Mouse (Mus musculus): ENCODE data around the gene Gm7534. TPM values are rescaled to one million over a fixed set of nuclear protein-coding genes. Genes with fewer than 3 reads are reported as not detected.

Gm7534 gene
- polyA plus RNA-seq, 1 experiment from 2014 or later, result 0.07 TPM

DNA sequence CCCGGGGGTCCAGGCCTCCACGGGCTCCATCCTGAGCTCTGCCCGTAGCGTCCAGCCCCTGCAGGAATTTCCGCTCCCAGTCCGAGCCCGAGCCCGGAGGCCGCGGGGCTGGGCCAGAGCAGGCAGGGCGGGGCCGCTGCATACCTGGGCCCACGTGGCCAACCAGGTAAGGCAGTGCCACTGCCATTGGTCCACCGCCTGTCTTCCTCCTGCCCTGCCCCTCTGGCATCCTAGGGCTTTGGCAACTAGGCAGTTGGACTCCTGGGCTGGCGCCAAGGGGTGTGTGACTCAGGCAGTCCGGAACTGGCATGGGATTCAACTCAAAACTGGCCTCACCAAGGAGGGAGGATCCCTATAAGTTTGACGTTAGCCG lies 35.5 kb upstream of the Gm7534 start, which contains the start of gene Cnksr1:
TSS of gene Cnksr1 (minus strand) at position 121 of the 373 bp plus-strand sequence.
- 4% methylated on average over 18 of the region's 18 CpGs for WGBS
- peaks cover 7% of the 10 kb centered on the region for H3K36me3 ChIP-seq (replicated peaks)
- DNase-seq (ENCODE audit: low spot score), result peak; percentile 63
- peaks cover 36% of the 10 kb centered on the region for H3K27me3 ChIP-seq (replicated peaks; ENCODE audit: low read depth, poor library complexity, severe bottlenecking)
- peaks cover 14% of the 10 kb centered on the region for H3K4me1 ChIP-seq
- H3K4me3 ChIP-seq, result peak within 1 kb of the TSS; percentile 49
- no peak within 1 kb of the TSS for H3K27ac ChIP-seq (replicated peaks)
- H3K9me3 ChIP-seq, result no peaks in the 10 kb centered on the region

DNA sequence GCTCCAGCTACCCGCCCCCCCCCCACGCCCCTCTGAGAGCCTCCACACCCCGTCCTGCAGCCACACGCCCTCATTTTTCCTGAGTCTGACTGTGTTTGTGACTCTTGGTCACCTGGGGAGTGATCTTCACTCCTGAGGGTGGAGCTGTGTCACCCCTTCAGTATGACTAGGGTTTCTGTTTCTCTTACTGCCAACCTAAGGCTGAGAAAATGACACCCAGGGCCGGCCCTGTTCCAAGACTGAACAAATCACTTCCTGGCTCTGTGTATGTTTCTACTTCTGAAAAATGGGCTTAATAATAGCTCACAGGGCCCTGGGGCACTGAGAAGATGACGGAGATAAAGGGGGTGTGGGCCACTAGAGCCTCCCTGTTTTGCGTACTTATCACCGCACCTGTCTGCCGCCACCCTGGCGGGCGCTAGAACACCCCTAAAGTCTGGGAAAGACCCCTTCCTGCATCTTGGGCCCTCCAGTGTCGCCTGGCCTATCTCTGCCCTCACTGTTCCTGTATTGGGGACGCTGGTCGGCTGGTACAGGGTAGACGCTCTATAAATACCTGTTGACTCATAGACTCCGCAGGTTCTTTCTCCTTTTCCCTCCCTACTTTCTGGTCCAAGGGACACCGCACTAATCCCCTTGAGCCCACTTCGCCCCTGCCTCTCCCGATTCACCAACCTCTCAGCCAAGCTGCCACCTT lies 34.9 kb upstream of the Gm7534 start:
- WGBS, result 20% methylated on average over 19 of the region's 19 CpGs

DNA sequence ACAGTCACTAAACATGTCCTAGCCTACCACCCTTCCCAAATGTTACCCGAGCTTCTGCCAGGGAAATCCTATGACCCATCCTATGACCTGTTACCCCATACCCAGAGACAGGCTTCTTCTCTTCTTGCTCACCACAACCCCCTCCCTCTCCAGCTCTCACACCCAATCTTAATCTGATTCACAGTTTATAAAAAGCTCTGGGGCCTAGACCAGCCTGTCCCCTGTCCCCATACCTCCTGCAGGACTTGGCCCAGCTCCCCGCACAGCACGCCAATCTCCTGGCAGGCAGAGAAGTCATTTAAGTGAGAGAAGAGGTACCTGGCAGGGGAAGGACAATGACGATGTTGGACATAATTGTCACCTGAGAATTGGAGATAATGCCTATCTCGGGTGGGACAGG lies 32.1 kb upstream of the Gm7534 start:
- H3K4me1 ChIP-seq, result peaks cover 22% of the 10 kb centered on the region
- no peak overlapping the region for H3K4me3 ChIP-seq
- peaks cover 36% of the 10 kb centered on the region for H3K27me3 ChIP-seq (replicated peaks; ENCODE audit: low read depth, poor library complexity, severe bottlenecking)
- H3K9me3 ChIP-seq, result no peaks in the 10 kb centered on the region
- no peak overlapping the region for H3K27ac ChIP-seq (replicated peaks)
- H3K36me3 ChIP-seq (replicated peaks), result no peaks in the 10 kb centered on the region
- no peak for DNase-seq (ENCODE audit: low spot score)
- 82% methylated on average over 5 of the region's 5 CpGs for WGBS

More for the DNA sequence above, 34.9 kb upstream of the Gm7534 start:
- DNase-seq (ENCODE audit: low spot score), result no peak
- peaks cover 14% of the 10 kb centered on the region for H3K4me1 ChIP-seq
- peaks cover 36% of the 10 kb centered on the region for H3K27me3 ChIP-seq (replicated peaks; ENCODE audit: low read depth, poor library complexity, severe bottlenecking)
- 0 out of 2 replicates have a peak, but pooled peaks cover 2% of the 10 kb centered on the region for H3K36me3 ChIP-seq (replicated peaks)
- H3K9me3 ChIP-seq, result no peaks in the 10 kb centered on the region
- peak overlapping the region; percentile 49 for H3K4me3 ChIP-seq
- no peak overlapping the region for H3K27ac ChIP-seq (replicated peaks)

DNA sequence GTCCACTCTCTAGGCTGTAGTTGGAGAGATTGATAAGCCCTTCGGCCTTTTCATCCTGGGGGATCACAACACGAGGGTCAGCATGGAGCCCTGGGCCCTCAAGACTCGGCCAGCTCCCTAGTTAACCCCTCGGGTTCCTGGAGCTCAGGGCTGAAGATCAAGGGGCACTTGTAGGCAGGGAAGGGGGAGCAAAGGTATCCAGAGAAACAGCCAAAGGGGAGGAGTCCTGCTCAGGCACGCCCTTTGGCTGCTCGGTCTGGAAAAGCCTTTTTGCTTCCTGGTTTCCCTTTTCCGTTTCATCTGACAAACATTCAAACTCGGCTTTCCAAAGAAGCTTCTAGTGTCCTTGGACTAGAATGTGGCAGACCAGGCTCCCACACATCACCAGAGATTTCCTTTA lies 27.6 kb upstream of the Gm7534 start:
- 43% methylated on average over 8 of the region's 8 CpGs for WGBS
- H3K27ac ChIP-seq (replicated peaks), result no peak overlapping the region
- peaks cover 21% of the 10 kb centered on the region for H3K4me1 ChIP-seq
- H3K9me3 ChIP-seq, result no peaks in the 10 kb centered on the region
- H3K27me3 ChIP-seq (replicated peaks; ENCODE audit: low read depth, poor library complexity, severe bottlenecking), result 0 out of 2 replicates have a peak, but pooled peaks cover 2% of the 10 kb centered on the region
- H3K4me3 ChIP-seq, result no peak overlapping the region
- DNase-seq (ENCODE audit: low spot score), result no peak
- no peaks in the 10 kb centered on the region for H3K36me3 ChIP-seq (replicated peaks)

DNA sequence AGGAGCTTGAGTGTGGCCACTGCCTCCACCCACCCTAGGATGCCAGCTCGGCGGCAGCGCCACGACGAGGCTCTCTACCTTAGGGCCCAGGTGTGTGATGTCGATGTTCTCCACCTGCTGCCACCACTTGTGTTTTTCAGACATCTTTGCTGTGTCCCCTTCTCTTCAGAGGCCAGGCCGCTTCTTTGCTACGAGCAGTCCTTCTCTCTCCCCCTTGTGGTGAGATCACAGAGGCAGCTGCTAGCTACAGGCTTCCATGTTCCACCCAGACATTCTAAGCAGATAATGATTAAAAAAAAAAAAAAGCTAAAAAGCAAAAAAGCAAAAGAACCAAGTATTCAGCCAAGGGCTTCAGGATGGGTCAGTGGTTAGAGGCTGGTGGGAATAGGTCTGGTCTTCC lies 24.4 kb upstream of the Gm7534 start, which contains the start of gene Catsper4:
TSS of gene Catsper4 (minus strand) at position 190 of the 400 bp plus-strand sequence.
- no peaks in the 10 kb centered on the region for H3K36me3 ChIP-seq (replicated peaks)
- peaks cover 23% of the 10 kb centered on the region for H3K4me1 ChIP-seq
- WGBS, result 70% methylated on average over 8 of the region's 8 CpGs
- no peaks in the 10 kb centered on the region for H3K9me3 ChIP-seq
- no peaks in the 10 kb centered on the region for H3K27me3 ChIP-seq (replicated peaks; ENCODE audit: low read depth, poor library complexity, severe bottlenecking)
- no peak for DNase-seq (ENCODE audit: low spot score)
- H3K27ac ChIP-seq (replicated peaks), result no peak within 1 kb of the TSS
- no peak within 1 kb of the TSS for H3K4me3 ChIP-seq

DNA sequence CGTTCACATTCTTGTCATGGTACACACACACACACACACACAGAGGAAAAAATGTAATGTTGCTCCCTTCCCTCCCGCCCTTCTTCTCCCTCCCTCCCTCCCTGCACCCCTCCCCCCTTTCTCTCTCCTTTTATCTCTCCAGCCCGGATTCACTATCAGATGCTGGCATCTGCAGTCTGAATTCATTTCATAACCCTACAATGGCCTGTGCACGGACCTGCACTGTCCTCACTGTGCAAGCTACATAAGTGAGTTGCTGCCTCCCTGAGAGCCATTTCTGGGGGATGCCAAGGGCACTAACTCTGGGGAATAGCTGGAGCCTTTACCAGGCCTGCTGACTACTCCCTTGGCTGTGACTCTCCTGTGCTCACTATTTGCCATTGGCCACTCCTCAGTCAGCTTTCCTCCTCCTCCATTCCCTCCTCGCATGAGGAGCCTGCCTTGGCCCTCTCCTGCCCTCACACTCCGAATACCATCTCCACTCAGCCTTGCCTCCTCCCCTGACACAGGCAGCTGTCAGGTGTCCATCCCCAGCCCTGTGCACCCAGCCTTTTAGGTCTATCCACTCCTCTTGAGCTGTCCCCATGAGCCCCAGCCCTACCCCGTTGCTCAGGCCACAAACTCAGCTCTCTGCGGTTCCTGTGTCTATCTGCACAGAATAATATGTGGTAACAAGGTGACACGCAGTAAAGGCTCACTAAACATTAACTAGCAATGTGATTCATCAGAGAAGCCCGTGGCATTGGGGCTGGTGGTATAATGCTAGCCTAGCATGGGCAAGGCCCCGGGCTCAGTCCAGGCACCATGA lies 20.2 kb upstream of the Gm7534 start:
- H3K4me3 ChIP-seq, result no peak overlapping the region
- H3K27ac ChIP-seq (replicated peaks), result no peak overlapping the region
- no peaks in the 10 kb centered on the region for H3K9me3 ChIP-seq
- peaks cover 6% of the 10 kb centered on the region for H3K4me1 ChIP-seq
- H3K36me3 ChIP-seq (replicated peaks), result no peaks in the 10 kb centered on the region
- no peak for DNase-seq (ENCODE audit: low spot score)
- H3K27me3 ChIP-seq (replicated peaks; ENCODE audit: low read depth, poor library complexity, severe bottlenecking), result no peaks in the 10 kb centered on the region
- 71% methylated on average over 11 of the region's 11 CpGs for WGBS

DNA sequence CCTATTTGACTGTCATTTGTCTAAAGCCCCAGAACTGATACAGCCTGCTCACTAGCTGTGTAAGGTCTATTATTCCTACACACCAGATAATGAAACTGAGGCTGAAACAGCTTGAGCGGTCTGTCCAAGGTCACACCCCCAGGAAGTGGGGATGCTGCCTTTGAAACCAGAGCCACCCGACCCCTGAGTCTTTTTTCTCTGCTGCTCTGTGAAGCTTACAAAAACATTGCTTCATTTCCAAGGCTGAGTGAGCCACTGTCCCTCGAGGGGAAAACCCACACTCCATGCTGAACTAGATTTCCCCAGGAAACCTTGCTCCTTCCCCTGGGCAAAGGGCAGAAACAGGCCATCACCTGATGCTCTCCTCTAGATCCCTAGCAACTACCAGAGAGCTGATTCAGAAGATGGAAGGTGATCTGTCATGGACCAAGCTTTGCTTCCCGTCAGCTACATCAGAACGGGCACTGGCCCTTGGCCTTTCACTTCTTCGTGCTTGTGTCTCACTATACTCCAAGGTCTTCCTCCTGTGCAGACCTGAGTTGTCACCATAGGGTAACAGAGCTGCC lies 3.8 kb upstream of the Gm7534 start:
- Histone ChIP-seq H3K4me1 (peaks cover 15% of the 10 kb centered on the region), H3K4me3 (no peak overlapping the region), H3K9me3 (no peaks in the 10 kb centered on the region), H3K36me3 (replicated peaks) (no peaks in the 10 kb centered on the region), H3K27ac (replicated peaks) (no peak overlapping the region), H3K27me3 (replicated peaks; ENCODE audit: low read depth, poor library complexity, severe bottlenecking) (0 out of 2 replicates have a peak, but pooled peaks cover 5% of the 10 kb centered on the region)
- WGBS, result 50% methylated on average over 6 of the region's 6 CpGs
- no peak for DNase-seq (ENCODE audit: low spot score)

DNA sequence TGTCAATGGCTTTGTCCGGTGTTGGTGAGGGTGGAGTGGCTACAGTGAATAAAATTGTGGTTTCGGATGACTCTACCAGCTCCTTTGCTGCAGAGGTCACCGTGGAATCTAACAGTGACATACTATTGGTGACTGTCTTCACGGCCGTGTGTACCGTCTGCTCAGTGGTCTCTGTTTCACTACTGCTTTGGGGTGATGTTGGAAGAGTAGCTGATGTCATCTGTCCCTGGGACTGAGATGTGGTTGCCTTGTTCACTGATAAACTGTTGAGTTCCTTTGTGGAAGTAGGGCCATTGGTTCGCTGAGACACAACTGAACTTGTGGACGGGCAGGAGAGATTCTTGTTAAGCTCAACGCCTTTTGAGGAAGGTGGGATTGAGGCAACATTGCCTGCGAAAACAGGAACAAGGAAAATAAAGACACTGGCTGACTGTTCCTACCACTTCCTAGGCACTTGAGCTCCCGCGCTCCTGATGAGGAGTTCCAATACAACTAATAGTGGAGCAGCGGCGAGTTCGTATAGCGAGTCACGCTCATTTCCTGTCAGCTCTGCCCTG lies 614 bp upstream of the Gm7534 start:
- 76% methylated on average over 17 of the region's 17 CpGs for WGBS
- DNase-seq (ENCODE audit: low spot score), result no peak

DNA sequence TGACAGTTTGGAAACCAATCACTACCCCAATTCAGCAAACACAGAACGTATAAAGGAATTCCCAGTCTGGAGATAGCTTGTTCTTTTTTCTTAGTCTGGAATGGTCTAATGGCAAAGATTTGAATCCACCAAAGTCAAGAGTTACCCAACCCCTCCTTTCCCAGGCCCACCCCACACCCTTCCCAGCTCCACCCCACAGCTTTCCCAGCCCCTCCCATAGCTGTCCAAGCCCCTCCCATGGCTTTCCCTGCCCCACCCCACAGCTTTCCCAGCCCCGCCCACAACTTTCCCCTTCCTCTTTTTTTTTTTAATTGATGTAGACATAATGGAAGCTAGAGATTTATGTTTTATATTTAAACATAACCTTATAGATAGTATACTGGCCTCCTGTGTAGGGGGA lies 3.4 kb downstream of the Gm7534 start:
- no peak overlapping the region for H3K4me3 ChIP-seq
- no peaks in the 10 kb centered on the region for H3K9me3 ChIP-seq
- no peaks in the 10 kb centered on the region for H3K27me3 ChIP-seq (replicated peaks; ENCODE audit: low read depth, poor library complexity, severe bottlenecking)
- DNase-seq (ENCODE audit: low spot score), result no peak
- H3K4me1 ChIP-seq, result 0 out of 2 replicates have a peak, but pooled peaks cover 3% of the 10 kb centered on the region
- no peak overlapping the region for H3K27ac ChIP-seq (replicated peaks)
- no peaks in the 10 kb centered on the region for H3K36me3 ChIP-seq (replicated peaks)
- WGBS, result 77% methylated on average over 2 of the region's 2 CpGs

More for the DNA sequence above, 614 bp upstream of the Gm7534 start:
- H3K9me3 ChIP-seq, result no peaks in the 10 kb centered on the region
- no peak overlapping the region for H3K27ac ChIP-seq (replicated peaks)
- H3K36me3 ChIP-seq (replicated peaks), result no peaks in the 10 kb centered on the region
- no peak overlapping the region for H3K4me3 ChIP-seq
- H3K4me1 ChIP-seq, result peaks cover 11% of the 10 kb centered on the region
- no peaks in the 10 kb centered on the region for H3K27me3 ChIP-seq (replicated peaks; ENCODE audit: low read depth, poor library complexity, severe bottlenecking)

DNA sequence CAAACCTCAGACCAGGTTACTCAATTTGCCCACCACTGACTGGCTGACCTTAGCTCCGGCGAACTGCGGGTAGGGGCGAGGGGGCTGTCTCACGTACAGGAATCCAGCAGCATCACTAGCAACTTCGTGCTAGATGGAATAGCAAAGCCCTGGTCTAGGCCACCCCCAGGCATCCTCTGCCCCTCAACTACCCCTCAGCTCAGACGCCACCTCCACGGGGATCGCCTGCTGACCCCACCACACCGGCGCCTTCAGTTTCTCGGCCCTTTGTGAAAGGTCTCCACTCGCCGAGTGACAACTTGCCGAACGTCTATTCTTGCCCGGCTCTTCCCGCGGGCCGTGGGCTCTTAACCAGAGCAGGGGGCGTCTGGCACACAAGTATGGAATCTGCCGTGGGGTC lies 16.5 kb downstream of the Gm7534 start:
- Histone ChIP-seq H3K9me3 (no peaks in the 10 kb centered on the region), H3K4me3 (peak overlapping the region; percentile 81), H3K4me1 (peaks cover 10% of the 10 kb centered on the region), H3K27me3 (replicated peaks; ENCODE audit: low read depth, poor library complexity, severe bottlenecking) (no peaks in the 10 kb centered on the region), H3K36me3 (replicated peaks) (peaks cover 16% of the 10 kb centered on the region), H3K27ac (replicated peaks) (peak overlapping the region; percentile 92)
- no peak for DNase-seq (ENCODE audit: low spot score)
- WGBS, result under 1% methylated on average over 22 of the region's 22 CpGs

DNA sequence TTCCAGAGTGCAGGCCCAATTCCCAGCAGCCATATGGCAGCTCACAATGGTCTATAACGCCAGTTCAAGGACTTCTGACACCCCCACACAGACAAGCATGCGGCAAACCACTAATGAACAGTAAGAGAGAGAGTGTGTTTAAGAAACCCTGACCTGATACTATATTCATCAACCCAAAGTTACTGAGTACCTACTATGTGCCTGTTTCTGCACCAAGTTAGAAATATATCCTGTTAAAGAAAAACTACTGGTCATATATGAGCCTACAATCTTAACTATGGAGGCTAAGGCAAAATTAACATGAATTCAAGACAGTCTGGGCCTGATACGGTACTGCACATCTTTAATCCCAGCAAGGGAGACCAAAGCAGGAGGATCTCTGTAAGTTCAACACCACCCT lies 17.2 kb downstream of the Gm7534 start:
- no peaks in the 10 kb centered on the region for H3K9me3 ChIP-seq
- H3K27me3 ChIP-seq (replicated peaks; ENCODE audit: low read depth, poor library complexity, severe bottlenecking), result no peaks in the 10 kb centered on the region
- DNase-seq (ENCODE audit: low spot score), result no peak
- WGBS, result 87% methylated on average over 3 of the region's 3 CpGs
- H3K4me1 ChIP-seq, result peaks cover 12% of the 10 kb centered on the region
- peak overlapping the region; percentile 81 for H3K4me3 ChIP-seq
- peaks cover 23% of the 10 kb centered on the region for H3K36me3 ChIP-seq (replicated peaks)
- H3K27ac ChIP-seq (replicated peaks), result no peak overlapping the region

DNA sequence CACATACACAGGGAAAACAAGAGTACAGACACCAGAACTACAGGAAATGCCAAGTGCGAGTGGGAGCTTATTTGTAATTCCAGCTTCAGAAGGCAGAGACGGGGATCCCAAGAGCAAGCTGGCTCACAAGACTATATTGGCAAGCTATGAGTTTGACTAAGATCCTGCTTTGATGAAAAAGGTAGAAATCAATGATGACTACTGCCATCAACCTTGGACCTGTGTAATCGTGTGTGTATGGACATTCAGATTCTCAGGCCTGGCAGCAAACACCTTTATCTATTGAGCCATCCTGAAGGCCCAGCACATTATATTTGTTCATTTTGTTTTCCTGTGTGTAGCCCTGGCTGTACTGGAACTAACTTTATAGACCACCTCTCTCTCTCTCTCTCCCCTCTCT lies 19.1 kb downstream of the Gm7534 start:
- Histone ChIP-seq H3K36me3 (replicated peaks) (peaks cover 27% of the 10 kb centered on the region), H3K9me3 (no peaks in the 10 kb centered on the region), H3K4me3 (no peak overlapping the region), H3K27me3 (replicated peaks; ENCODE audit: low read depth, poor library complexity, severe bottlenecking) (no peaks in the 10 kb centered on the region), H3K27ac (replicated peaks) (no peak overlapping the region), H3K4me1 (peaks cover 12% of the 10 kb centered on the region)
- 84% methylated on average over 3 of the region's 3 CpGs for WGBS
- no peak for DNase-seq (ENCODE audit: low spot score)

All from embryonic facial prominence, embryonic 10.5 days (tissue).